Mouse (Mus musculus) G1E (cell line): ENCODE measurements around the gene Foxn3. TPM values are rescaled to one million over a fixed set of nuclear protein-coding genes. Genes with fewer than 3 reads are reported as not detected.

Experiments
- ATAC-seq: 2 replicates; pipeline ENCODE4 v1.8.0; 2016; ENCODE audit warnings: mild to moderate bottlenecking; ENCODE audit not compliant: insufficient number of reproducible peaks, poor library complexity, low FRiP score, severe bottlenecking; ENCODE audit errors: extremely low read depth
- DNase-seq: peaks from one replicate; pipeline ENCODE4 v3.0.0; 2012; ENCODE audit warnings: low spot score
- H3K27me3 ChIP-seq: 2 replicates; pipeline ENCODE4 v1.6.1; 2012; ENCODE audit warnings: mild to moderate bottlenecking, low read length, inconsistent platforms; ENCODE audit not compliant: insufficient read depth
- H3K36me3 ChIP-seq: replicated peaks from 2 replicates; pipeline ENCODE3; 2012; ENCODE audit warnings: mild to moderate bottlenecking, inconsistent platforms
- H3K4me1 ChIP-seq: 2 replicates; pipeline ENCODE4 v1.6.1; 2012; ENCODE audit warnings: low read depth, low read length, inconsistent platforms, mixed read lengths; ENCODE audit not compliant: insufficient read depth
- H3K4me3 ChIP-seq: 2 replicates; pipeline ENCODE4 v1.5.1; 2012; ENCODE audit warnings: low read depth, mild to moderate bottlenecking, inconsistent platforms, low read length, moderate library complexity, mixed read lengths
- H3K9me3 ChIP-seq: replicated peaks from 2 replicates; pipeline ENCODE4 v1.6.1; 2012; ENCODE audit warnings: inconsistent platforms
- CTCF ChIP-seq: IDR thresholded peaks from 2 replicates; pipeline ENCODE4 v1.5.1; 2012; ENCODE audit warnings: low read depth, low read length, inconsistent platforms, mixed read lengths
- GATA1 ChIP-seq: IDR thresholded peaks from 2 replicates; pipeline ENCODE4 v1.6.1; 2012; ENCODE audit warnings: borderline replicate concordance, low read length, inconsistent platforms, mixed read lengths
- GATA2 ChIP-seq: IDR thresholded peaks from 2 replicates; pipeline ENCODE4 v1.6.1; 2012; ENCODE audit warnings: low read depth, low read length, inconsistent platforms, borderline replicate concordance
- POLR2AphosphoS5 ChIP-seq: IDR thresholded peaks from 2 replicates; pipeline ENCODE4 v1.6.1; 2012; ENCODE audit warnings: low read depth, low read length, inconsistent platforms; ENCODE audit not compliant: insufficient replicate concordance
- TAL1 ChIP-seq: conservative IDR thresholded peaks from 2 replicates; pipeline ENCODE4 v1.6.1; 2012; ENCODE audit warnings: low read depth, low read length, inconsistent platforms, mixed read lengths
- polyA plus RNA-seq: library from polyadenylated mRNA; stranded (reverse); fragments of >175 nt; gene quantifications from 2 replicates; pipeline ENCODE4 v1.2.3, GENCODE M21; 2012
- total RNA-seq, 2 experiments: library from RNA; stranded (forward) in 1 of 2; stranded (reverse) in 1 of 2; fragments of 200-1000 nt in 1 of 2; fragments of >200 nt in 1 of 2; fragmentation: Nextera tagmentation in 1 of 2; gene quantifications; 2 replicates each; pipeline ENCODE4 v1.2.3; 2014 to 2017

The Foxn3 gene
- total and polyA plus RNA-seq, 3 experiments = 15.1 to 111 (median 20.1) TPM

GRCm38 (mm10) chr12:99561333-99561766 lies 2.0 kb downstream of the Foxn3 start:
- DNase-seq = no peak
- Histone ChIP-seq H3K4me3 (no peak overlapping the region), H3K36me3 (no peaks in the 10 kb centered on the region), H3K27me3 (peaks cover 16% of the 10 kb centered on the region; the same call in 1 of the 2 replicates), H3K9me3 (peaks cover 16% of the 10 kb centered on the region; the same call in 1 of the 2 replicates), H3K4me1 (peaks cover 5% of the 10 kb centered on the region; the same call in 1 of the 2 replicates)
- ATAC-seq = no peak
- no peak for TF ChIP-seq CTCF
- no peak for TF ChIP-seq TAL1
- no peak for TF ChIP-seq GATA1
- TF ChIP-seq GATA2 = no peak
- TF ChIP-seq POLR2AphosphoS5 = no peak

GRCm38 (mm10) chr12:99560701-99561332 lies 2.6 kb downstream of the Foxn3 start:
- H3K4me1 ChIP-seq = peaks cover 5% of the 10 kb centered on the region; the same call in 1 of the 2 replicates
- ATAC-seq (no peak), DNase-seq (no peak)
- peaks cover 16% of the 10 kb centered on the region; the same call in 1 of the 2 replicates for H3K27me3 ChIP-seq
- no peak overlapping the region for H3K4me3 ChIP-seq
- no peaks in the 10 kb centered on the region for H3K36me3 ChIP-seq
- H3K9me3 ChIP-seq = peaks cover 18% of the 10 kb centered on the region; the same call in 1 of the 2 replicates
- no peak for TF ChIP-seq POLR2AphosphoS5
- no peak for TF ChIP-seq TAL1
- no peak for TF ChIP-seq GATA2
- TF ChIP-seq GATA1 = no peak
- no peak for TF ChIP-seq CTCF

- H3K4me1 ChIP-seq = peaks cover 5% of the 10 kb centered on the region; the same call in 1 of the 2 replicates
- H3K27me3 ChIP-seq = peaks cover 16% of the 10 kb centered on the region; the same call in 1 of the 2 replicates
- TF ChIP-seq POLR2AphosphoS5 (no peak), GATA1 (no peak), CTCF (no peak), GATA2 (no peak), TAL1 (no peak)
- no peak overlapping the region for H3K4me3 ChIP-seq
- ATAC-seq (no peak), DNase-seq (no peak)
- peaks cover 24% of the 10 kb centered on the region for H3K9me3 ChIP-seq
- no peaks in the 10 kb centered on the region for H3K36me3 ChIP-seq
Observed at GRCm38 (mm10) chr12:99559483-99559882, 3.9 kb downstream of the Foxn3 start.

GRCm38 (mm10) chr12:99558476-99558875 lies 4.9 kb downstream of the Foxn3 start:
- no peak for ATAC-seq
- TF ChIP-seq POLR2AphosphoS5 = no peak
- no peak for TF ChIP-seq TAL1
- TF ChIP-seq GATA1 = no peak
- TF ChIP-seq GATA2 = no peak
- no peak for TF ChIP-seq CTCF

GRCm38 (mm10) chr12:99557498-99557897 lies 5.9 kb downstream of the Foxn3 start:
- Histone ChIP-seq H3K27me3 (peaks cover 8% of the 10 kb centered on the region; the same call in 1 of the 2 replicates), H3K36me3 (no peaks in the 10 kb centered on the region), H3K4me3 (no peak overlapping the region), H3K9me3 (peaks cover 23% of the 10 kb centered on the region), H3K4me1 (0 out of 2 replicates have a peak, but pooled peaks cover 3% of the 10 kb centered on the region)
- DNase-seq (no peak), ATAC-seq (no peak)
- no peak for TF ChIP-seq TAL1
- TF ChIP-seq POLR2AphosphoS5 = no peak
- TF ChIP-seq GATA2 = no peak
- TF ChIP-seq CTCF = no peak
- TF ChIP-seq GATA1 = no peak

More at GRCm38 (mm10) chr12:99558476-99558875, 4.9 kb downstream of the Foxn3 start:
- Histone ChIP-seq H3K36me3 (no peaks in the 10 kb centered on the region), H3K27me3 (peaks cover 12% of the 10 kb centered on the region; the same call in 1 of the 2 replicates), H3K9me3 (peaks cover 23% of the 10 kb centered on the region), H3K4me3 (no peak overlapping the region), H3K4me1 (peaks cover 5% of the 10 kb centered on the region; the same call in 1 of the 2 replicates)
- no peak for DNase-seq

GRCm38 (mm10) chr12:99550629-99551028 lies 12.8 kb downstream of the Foxn3 start:
- no peak for ATAC-seq
- H3K9me3 ChIP-seq = peaks cover 17% of the 10 kb centered on the region
- no peak for TF ChIP-seq GATA2
- TF ChIP-seq GATA1 = no peak
- TF ChIP-seq POLR2AphosphoS5 = no peak
- TF ChIP-seq TAL1 = no peak
- no peak for TF ChIP-seq CTCF

GRCm38 (mm10) chr12:99549811-99550210 lies 13.6 kb downstream of the Foxn3 start:
- TF ChIP-seq TAL1 = no peak
- TF ChIP-seq POLR2AphosphoS5 = no peak
- TF ChIP-seq GATA2 = no peak
- no peak overlapping the region for H3K4me3 ChIP-seq
- no peaks in the 10 kb centered on the region for H3K4me1 ChIP-seq
- no peaks in the 10 kb centered on the region for H3K36me3 ChIP-seq
- DNase-seq (no peak), ATAC-seq (no peak)
- H3K9me3 ChIP-seq = peaks cover 14% of the 10 kb centered on the region
- no peaks in the 10 kb centered on the region for H3K27me3 ChIP-seq

More at GRCm38 (mm10) chr12:99550629-99551028, 12.8 kb downstream of the Foxn3 start:
- no peak overlapping the region for H3K4me3 ChIP-seq
- DNase-seq = no peak
- H3K36me3 ChIP-seq = no peaks in the 10 kb centered on the region
- H3K27me3 ChIP-seq = no peaks in the 10 kb centered on the region
- no peaks in the 10 kb centered on the region for H3K4me1 ChIP-seq
